Mouse (Mus musculus) bone marrow, adult 2 months (tissue): Measurements from ENCODE around the gene Cers3.

ENCODE experiments used
- CTCF ChIP-seq: fragments of 200-500 bp; IDR thresholded peaks from 2 replicates; pipeline ENCODE4 v1.5.1; 2011; ENCODE audit warnings: low read length, control low read depth; ENCODE audit not compliant: control insufficient read depth, insufficient read depth
- POLR2A ChIP-seq: fragments of 200-500 bp; IDR thresholded peaks from 2 replicates; pipeline ENCODE4 v1.6.1; 2011; ENCODE audit warnings: low read depth, mild to moderate bottlenecking, control low read depth, low read length, borderline replicate concordance; ENCODE audit not compliant: control insufficient read depth

GRCm38 (mm10) chr7:66728072-66728471, 15.2 kb upstream of the Cers3 start:
- TF ChIP-seq POLR2A (no peak), CTCF (no peak)
